Mouse (Mus musculus) hematopoietic stem cell, adult 5-6 weeks (primary cell): ENCODE results near the gene S100a5. TPM values are rescaled to one million over a fixed set of nuclear protein-coding genes. Genes with fewer than 3 reads are reported as not detected.

Experiments used
- ATAC-seq, 2 experiments: fragments of 125-278 bp in 1 of 2; replicated peaks in 1 of 2; 2 replicates each; pipeline ENCODE4 v1.8.0; 2016 to 2017; ENCODE audit warnings: inconsistent platforms in 2 of 2, mild to moderate bottlenecking in 2 of 2, moderate number of reproducible peaks in 2 of 2, low read depth in 1 of 2, moderate TSS enrichment in 1 of 2; ENCODE audit not compliant: low FRiP score in 2 of 2, poor library complexity in 2 of 2, severe bottlenecking in 2 of 2, insufficient read depth in 1 of 2, low TSS enrichment in 1 of 2
- total RNA-seq: library from RNA; stranded (forward); fragments of 172-1452, 232-1000 nt; gene quantifications from 2 replicates; pipeline ENCODE4 v1.2.3, GENCODE M21; 2017

Gene S100a5
- total RNA-seq: not detected in 2 replicates

DNA sequence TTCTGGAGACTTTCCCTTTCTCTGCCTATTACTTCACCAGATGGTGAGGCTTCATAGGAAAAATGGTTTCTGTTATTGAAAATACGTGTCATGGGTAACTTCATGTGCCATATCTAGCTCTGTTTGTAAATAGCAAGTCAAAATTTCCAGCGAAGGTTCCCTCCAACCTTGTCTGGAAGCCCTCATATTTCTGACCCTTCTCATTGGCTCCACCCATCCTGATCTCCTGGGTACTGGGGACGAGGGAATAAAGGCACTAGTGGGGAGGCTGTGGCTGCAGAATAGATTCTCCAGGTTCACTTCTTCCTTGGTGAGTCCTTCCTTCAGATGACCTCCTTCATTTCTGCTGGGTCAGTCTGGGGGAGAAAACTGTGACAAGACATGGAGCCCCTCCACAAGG lies at the start of gene S100a5:
TSS of gene S100a5 (plus strand) at position 301 of the 400 bp plus-strand sequence.
- no peak for ATAC-seq

DNA sequence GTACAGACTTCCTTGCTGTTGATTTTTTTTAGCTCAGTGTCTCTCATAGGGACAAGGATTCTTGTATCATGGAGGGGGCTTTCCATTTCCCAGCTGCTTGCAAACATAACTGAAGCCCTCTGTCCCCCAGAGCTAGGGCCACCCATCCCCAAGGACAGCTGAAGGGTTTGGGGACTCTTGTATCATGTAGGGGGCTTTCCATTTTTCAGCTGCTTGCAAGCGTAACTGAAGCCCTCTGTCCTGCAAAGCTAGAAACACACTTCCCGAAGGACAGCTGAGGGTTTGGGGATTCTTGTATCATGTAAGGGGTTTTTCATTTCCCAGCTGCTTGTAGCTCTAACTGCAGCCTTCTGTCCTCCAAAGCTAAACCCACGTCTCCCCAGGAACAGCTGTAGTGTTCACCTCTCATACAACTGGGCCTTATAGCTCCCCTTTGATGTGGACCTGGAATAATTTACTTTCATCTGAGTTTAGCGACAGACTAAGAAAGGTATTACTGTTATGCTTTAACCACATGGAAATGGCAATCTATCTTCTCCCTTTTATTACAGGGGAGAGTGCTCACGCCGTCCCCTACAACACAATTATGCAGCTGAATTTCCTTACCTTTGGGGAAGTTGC lies 48.2 kb upstream of the S100a5 start, which contains the start of gene S100a3:
TSS of gene S100a3 (plus strand) at position 571 of the 621 bp plus-strand sequence.
- no peak for ATAC-seq

DNA sequence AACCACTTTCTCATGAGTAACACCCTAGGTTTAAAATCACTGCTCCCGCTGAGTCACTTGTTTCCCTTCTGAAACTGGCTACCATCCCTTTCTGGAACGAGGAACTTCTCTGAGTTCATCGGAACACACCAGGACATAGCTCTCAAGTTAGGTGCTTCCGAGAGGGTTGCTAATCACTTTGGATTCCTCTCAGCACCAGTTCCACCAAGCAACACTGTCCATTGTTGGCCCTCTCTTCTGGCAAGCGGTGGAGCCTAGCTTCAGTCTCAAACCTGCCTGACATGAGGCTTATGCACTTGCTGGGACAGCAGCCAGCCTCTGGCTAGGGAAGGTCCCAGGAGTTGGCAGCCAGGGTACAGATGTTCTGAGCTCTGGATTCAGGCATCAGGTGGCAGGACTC lies 33.6 kb upstream of the S100a5 start:
- no peak for ATAC-seq

DNA sequence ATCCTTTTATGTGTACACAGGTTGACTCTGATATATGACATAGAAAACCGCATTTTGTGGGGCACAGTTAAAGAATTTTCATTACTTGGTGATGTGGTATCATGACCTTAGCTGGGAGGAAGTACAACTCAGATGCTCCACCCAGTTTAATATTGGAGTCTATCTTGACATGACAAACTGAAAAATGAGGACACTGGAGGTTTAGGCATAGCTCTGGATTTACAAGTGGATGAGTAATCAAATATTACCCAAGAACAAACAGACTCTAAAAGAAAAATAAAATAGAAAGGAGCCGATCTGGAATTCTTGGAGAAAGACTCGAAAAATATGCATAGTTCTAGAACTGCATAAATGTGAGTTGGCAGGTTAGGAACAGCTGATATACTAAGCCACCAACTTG lies 33.0 kb upstream of the S100a5 start:
- no peak for ATAC-seq

DNA sequence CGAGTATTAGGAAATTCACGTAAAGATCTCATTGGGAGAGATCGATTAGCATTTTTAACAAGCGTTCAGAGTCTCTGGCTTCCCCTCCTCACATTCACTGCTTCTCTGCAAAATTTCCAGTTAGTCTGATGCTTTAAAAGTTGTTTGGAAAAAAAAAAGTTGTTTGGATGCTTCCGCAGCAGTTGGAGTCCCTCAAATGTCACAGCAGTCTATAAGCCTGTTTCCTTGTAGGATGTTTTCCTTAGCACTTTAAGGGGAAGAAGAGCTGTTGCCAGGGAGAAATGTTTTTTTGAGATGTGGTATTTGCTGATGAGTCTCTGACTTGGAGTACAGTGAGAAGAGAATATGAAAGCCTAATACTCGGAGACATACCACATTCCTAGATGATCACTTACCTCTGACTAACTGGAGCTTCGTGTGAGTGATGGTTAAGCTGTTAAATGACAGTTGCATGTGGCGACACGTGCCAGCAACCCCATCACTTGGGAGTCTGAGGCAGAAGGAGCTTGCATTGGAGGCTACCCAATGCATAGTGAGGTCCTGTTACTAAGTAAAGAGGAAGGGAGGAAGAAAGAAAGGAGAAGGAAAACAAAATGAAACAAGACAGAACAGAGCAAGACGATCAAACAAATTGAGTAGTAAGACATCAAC lies 31.8 kb upstream of the S100a5 start:
- ATAC-seq: no peak

DNA sequence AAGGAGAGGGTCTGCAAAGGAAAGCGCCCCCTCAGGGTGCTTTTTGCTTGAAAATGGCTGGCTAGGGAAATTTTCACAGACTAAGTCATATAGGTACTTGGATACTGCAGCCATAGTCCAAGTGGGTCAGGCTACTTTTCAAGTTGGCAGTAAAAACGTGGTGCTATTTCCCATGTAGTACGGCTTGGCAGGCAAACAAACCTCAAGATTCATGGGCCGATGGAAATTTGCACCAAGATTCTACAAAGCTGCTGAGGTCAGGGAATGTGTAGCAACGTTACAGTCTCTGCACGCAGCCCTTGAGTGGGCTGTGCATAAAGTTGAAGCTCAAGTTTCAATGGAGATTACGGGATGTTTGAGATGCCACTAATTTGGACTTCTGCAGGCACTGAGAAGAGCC lies 28.9 kb upstream of the S100a5 start:
- ATAC-seq: no peak

DNA sequence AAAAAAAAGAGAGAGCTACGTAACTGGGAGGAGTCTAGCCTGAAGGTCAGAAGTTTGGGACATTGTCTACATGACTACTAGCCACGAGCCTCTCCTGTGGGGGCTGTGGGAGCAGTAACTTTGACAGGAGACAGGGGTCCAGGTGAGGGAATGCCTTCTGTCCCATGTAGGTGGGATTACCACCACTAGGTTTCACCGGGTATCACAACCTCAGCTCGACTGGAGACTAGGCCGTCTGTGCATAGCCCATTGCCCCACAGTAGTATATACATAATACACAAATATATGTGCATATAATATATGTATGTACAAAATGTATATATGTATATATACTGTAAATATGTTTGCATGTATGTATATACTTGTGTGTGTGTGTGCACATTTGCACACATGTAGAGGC lies 27.2 kb upstream of the S100a5 start:
- no peak for ATAC-seq

DNA sequence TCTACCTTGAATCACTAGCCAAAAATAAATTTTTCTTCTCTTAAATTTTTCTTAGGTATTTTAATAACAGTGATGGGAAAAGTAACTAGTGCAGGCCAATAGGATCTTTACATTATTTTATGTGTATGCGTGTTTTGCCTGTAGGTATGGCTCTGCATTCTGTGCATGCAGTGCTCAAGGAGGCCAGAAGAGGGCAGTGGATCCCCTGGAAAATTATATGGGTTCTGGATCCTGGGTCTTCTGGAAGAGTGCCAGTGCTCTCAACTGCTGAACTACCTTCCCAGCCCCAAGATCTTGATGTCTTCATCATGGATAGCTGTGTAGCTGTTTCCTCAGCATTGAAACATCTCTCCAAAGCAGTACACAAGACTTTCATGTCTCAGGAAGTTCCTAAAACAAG lies 26.2 kb upstream of the S100a5 start:
- ATAC-seq: no peak

DNA sequence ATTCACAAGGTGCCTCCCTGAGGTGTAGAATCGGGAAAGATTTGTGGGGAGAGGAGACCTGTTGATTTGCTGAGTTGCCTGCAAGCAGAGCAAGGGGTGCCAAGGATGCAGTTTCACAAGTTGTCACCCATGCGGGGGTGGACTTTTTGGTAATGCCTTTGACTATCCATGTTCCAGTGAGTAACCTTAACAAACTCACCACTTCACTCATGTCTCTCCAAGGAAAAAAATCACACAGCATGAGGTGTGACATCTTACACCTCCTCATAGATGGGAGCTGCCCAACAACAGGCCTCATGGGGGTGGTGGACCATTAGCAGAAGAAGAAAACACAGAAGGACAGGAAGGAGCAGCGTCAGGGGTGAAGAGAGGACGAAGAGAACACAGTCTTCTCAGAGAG lies 25.8 kb upstream of the S100a5 start:
- ATAC-seq: no peak

DNA sequence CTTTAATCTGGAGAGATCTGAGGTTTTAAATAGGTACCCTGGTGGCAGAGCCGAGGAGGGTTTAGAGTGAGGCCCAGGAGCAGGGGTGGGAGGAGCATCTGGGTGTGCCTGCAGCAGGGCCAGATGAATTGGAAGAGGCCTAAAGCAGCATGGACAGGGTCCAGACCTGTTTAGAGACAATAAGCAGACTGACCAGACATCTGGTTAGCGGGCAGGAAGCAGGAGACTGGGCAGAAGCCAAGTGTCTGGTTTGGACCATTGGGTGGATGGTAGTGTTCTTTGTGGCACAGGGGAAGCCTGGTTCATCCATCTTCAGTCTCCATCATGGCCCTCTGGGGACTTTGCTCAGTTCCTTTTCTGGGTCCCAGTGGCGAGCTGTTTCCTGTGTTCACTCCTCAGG lies 24.4 kb upstream of the S100a5 start:
- no peak for ATAC-seq

DNA sequence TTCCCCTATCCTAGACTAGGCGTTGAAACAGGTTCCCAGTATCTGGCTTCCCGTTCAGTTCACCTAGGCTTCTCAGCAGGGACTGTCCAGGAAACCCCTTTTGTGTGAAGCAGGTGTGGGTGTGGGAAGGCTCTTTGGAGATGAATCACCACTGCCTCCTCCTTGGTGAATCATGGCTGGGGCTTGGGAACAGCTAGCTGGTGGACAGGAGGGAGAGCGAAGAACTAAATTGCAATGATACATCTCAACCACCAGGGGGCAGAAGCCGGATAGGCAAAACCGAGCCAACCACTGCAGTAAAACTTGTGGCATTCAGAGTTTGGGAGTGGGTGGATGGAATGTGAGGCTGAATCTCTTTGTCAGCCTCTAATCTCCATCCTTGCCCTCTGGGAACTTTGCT lies 22.7 kb upstream of the S100a5 start:
- ATAC-seq: peak in 1 of 2 experiments; percentile 46; a peak in 1 of 4 replicates

DNA sequence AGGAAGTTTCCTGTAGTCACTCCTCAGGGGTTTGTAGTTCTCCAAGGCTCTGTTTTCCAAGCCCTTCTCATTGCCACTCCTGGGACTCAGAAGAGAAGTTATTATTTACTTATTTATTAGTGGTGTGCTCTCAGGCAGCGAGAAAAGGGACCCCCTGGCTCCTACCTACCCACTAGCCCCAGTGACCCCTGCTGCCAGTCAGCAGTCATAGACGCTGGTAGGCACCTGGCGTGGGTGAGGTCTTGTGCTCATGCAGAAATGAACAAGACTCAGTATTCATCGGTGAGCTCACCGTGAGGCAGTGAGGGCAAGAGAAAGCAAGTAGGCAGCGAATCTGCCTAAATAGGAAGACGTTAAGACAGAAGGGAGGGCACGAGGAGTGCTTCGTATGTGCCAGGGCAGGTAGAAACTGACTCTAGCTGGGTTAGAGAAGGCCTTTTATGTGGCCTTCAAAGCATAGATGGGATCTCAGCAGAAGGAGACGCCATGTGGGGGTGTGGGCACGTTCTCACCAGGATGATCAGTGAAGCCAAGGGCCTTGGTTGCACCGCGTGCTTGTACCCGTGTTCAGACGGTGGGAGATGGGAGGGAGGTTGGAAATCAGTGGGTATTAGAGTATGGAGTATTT lies 22.2 kb upstream of the S100a5 start:
- ATAC-seq: no peak

DNA sequence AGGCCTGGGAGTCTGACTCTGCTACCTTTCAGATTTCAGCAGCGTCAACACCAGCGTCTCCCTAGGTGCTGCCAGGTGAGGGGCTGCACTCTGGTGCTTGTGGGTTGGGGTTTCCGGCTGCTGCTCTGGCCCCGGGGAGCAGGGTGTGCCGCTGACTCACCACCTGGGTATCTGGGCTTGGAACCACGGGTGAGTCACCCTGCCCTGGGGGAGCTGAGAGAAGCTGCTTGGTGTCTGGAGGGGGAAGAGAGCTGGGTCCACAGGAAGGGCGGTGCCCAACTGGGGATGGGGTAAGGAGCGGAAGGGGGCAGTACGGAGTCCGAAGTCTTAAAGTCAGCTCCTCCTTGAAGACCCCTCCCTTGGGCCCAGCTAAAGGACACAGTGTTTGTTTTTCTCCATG lies 21.4 kb upstream of the S100a5 start:
- ATAC-seq: peak; percentile 80

DNA sequence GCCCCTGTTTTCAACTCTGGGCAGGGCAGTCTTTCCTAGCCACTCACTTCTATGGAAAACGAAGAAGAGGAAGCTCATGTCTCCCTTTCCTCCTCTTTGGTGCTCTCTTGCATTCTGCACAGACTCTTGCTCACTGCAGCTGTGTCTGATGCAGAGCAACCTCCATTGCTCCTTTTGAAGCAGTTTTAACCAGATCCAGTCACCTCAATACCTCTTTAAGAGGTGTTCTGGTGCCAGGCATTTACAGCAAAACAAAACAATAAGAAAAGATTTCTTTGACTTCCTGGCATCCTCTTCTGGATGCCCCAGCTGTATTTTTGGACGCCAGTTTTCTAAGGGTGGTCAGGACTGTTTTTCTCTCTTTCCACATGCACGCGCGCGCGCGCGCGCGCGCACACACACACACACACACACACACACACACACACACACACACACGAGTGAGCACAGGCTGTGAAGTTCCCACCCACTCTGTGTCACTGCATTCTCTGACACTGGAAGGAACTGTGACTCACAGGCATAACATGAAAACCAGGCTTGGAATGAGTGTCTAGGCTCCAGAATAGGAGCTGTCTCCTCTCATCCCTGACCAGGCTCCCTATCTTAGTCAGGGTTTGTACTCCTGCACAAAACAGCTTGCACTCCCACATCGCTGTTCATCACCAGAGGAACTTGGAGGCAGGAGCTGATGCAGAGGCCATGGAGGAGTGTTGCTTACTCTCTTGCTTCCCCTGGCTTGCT lies 20.8 kb upstream of the S100a5 start:
- no peak for ATAC-seq

DNA sequence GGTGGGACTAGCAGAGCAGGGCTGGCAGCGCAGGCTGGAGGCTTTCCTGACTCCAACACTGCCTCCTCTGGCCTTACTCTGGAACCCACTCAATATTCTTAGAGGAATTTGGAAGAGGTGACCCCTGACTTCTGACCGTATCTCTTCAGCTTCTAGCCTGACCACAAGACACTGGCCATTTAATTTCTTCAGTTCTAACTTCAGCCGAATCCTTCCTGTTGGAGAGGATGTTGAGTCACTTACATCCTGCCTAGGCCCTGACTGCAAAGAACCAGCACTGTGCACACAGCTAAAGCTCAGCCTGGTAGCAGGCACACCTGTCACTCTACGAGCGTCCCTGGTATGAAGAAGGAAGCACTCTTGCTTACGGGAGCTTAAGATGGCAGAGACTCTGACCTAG lies 18.9 kb upstream of the S100a5 start:
- ATAC-seq: peak; percentile 54 to 61

DNA sequence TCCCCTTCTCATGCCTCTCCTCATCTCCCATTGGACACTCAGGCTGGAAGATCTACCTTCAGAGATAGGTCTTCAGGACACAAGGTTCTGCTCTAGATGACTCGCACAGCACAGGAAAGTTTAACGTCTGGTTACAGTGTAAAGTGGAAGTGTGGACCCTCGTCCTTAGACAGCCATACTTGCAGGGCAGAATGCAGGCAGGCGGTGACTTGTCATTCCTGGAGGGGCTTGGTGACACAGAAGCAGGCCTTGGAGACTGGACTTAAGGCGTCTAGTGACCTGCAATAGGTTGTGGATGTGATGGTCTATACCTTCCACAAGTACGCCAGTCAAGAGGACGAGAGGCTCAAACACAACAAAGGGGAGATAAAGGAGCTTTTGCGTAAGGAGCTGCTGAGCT lies 18.4 kb upstream of the S100a5 start, which contains the start of gene S100a2:
TSS of gene S100a2 (plus strand) at position 301 of the 400 bp plus-strand sequence.
- ATAC-seq: no peak

DNA sequence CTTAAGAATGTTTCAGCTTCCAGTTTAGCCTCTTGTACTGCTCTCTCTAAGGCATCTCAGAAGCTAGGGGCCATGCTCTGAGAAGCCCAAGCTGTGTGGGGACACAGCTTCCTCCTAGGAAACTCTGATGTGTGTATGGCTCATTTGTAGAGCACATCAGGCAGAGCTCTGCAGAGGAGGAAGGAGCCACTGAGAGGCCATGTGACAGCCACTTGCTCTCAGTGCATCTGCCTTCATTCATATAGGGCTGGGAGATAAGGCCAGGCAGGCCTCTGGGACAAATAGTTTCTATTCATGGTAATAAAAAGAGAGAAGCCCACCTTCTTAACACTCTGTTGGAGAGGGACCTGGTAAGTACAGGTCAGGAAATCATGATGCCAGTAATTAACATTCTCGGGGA lies 13.9 kb upstream of the S100a5 start:
- 0 out of 4 replicates have a peak, but pooled peaks of 1 of the 2 experiments have one; percentile 14 for ATAC-seq

DNA sequence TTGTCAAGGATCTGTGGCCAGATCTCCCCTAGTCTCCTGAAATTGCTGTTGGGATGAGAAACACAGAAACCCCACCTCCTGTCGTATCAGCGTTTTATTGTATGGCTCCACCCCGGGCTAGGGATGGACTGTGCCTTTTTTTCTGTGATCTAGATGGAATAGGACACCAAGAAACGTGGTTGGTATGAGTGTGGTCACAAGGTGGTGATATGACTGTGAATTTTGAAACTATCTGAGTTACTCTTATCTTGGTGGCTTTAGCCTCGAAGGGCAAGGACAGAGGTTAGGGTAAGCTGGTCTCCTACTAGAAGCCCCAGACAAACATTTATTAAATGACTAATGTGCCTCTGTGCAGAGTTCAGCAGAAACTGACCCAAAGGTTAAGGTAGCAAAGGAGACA lies 12.8 kb upstream of the S100a5 start:
- no peak for ATAC-seq
